Mouse (Mus musculus) midbrain, embryonic 12.5 days (tissue): ENCODE measurements around the gene Zfp523. TPM values are rescaled to one million over a fixed set of nuclear protein-coding genes. Genes with fewer than 3 reads are reported as not detected.
"Not testable (repeated sequence)": the region's sequence is repeated elsewhere in the genome, so short reads cannot be mapped to it uniquely, and the experiment has no call there.

Experiments used
- ATAC-seq: fragments of 200-750 bp; cut with Nextera tagmentation; 2 replicates; pipeline ENCODE4 v1.8.0; 2017; ENCODE audit warnings: low read depth, moderate TSS enrichment, moderate library complexity; ENCODE audit not compliant: low FRiP score
- H3K27ac ChIP-seq: fragments of 300-500 bp; sonication (generic); replicated peaks from 2 replicates; pipeline ENCODE4 v1.5.1; 2016; ENCODE audit warnings: mild to moderate bottlenecking
- H3K27me3 ChIP-seq: fragments of 300-500 bp; sonication (generic); 2 replicates; pipeline ENCODE4 v1.6.1; 2016; ENCODE audit warnings: mild to moderate bottlenecking
- H3K36me3 ChIP-seq: fragments of 300-500 bp; sonication (generic); 2 replicates; pipeline ENCODE4 v1.6.1; 2016
- H3K4me1 ChIP-seq: fragments of 300-500 bp; sonication (generic); 2 replicates; pipeline ENCODE4 v1.6.1; 2016
- H3K4me2 ChIP-seq: fragments of 300-500 bp; sonication (generic); replicated peaks from 2 replicates; pipeline ENCODE4 v1.6.1; 2016; ENCODE audit warnings: mild to moderate bottlenecking, moderate library complexity
- H3K4me3 ChIP-seq: fragments of 300-500 bp; sonication (generic); 2 replicates; pipeline ENCODE4 v1.5.1; 2016; ENCODE audit warnings: mild to moderate bottlenecking
- H3K9ac ChIP-seq: fragments of 300-500 bp; sonication (generic); replicated peaks from 2 replicates; pipeline ENCODE4 v1.6.1; 2016; ENCODE audit warnings: mild to moderate bottlenecking, moderate library complexity
- H3K9me3 ChIP-seq: fragments of 300-500 bp; sonication (generic); 2 replicates; pipeline ENCODE4 v1.6.1; 2016; ENCODE audit warnings: mild to moderate bottlenecking
- WGBS: fragments of 180-500 bp; shearing (Covaris S2); methylation state at CpG from one replicate; pipeline ENCODE4 v1.1.7; 2016; 5-methylcytosine and 5-hydroxymethylcytosine counted together
- polyA plus RNA-seq: library from polyadenylated mRNA; unstranded; fragments of >200 nt; fragmentation: Nextera tagmentation; extraction: Ambion mirVana; gene quantifications from 2 replicates; pipeline ENCODE4 v1.2.1, GENCODE M21; 2016

Zfp523 gene
- polyA plus RNA-seq, 1 experiment from 2014 or later = 49.7 TPM

- H3K4me2 ChIP-seq = 0 out of 2 replicates have a peak overlapping the region, but pooled peaks have one; percentile 15
These were observed 41.1 kb downstream of the Zfp523 start for GRCm38 (mm10) chr17:28217721-28218649.

GRCm38 (mm10) chr17:28222463-28222862 lies 45.5 kb downstream of the Zfp523 start:
- H3K4me3 ChIP-seq, H3K4me2 ChIP-seq, H3K9me3 ChIP-seq, H3K9ac ChIP-seq, H3K36me3 ChIP-seq, ATAC-seq, H3K27ac ChIP-seq: not testable (repeated sequence)
- H3K4me1 ChIP-seq = peaks cover 22% of the 10 kb centered on the region
- H3K27me3 ChIP-seq = peaks cover 27% of the 10 kb centered on the region
- WGBS = 93% methylated on average over 10 of the region's 10 CpGs

More at GRCm38 (mm10) chr17:28217721-28218649, 41.1 kb downstream of the Zfp523 start:
- no peaks in the 10 kb centered on the region for H3K9me3 ChIP-seq
- no peak overlapping the region for H3K27ac ChIP-seq
- 33% methylated on average over 23 of the region's 23 CpGs for whole genome bisulfite sequencing
- H3K4me3 ChIP-seq = no peak overlapping the region
- no peak overlapping the region for H3K9ac ChIP-seq
- peaks cover 2% of the 10 kb centered on the region for H3K4me1 ChIP-seq
- H3K27me3 ChIP-seq = peaks cover 23% of the 10 kb centered on the region
- H3K36me3 ChIP-seq = no peaks in the 10 kb centered on the region
- ATAC-seq = no peak

- Histone ChIP-seq H3K9ac (peak overlapping the region; percentile 84), H3K4me2 (peak overlapping the region; percentile 94), H3K4me1 (peaks cover 22% of the 10 kb centered on the region), H3K27ac (peak overlapping the region; percentile 77), H3K9me3 (no peaks in the 10 kb centered on the region), H3K36me3 (no peaks in the 10 kb centered on the region), H3K4me3 (peak overlapping the region; percentile 56), H3K27me3 (peaks cover 18% of the 10 kb centered on the region)
- ATAC-seq = peak; percentile 86
- WGBS = 2% methylated on average over 45 of the region's 46 CpGs
These were observed 46.8 kb downstream of the Zfp523 start for GRCm38 (mm10) chr17:28223561-28224391.

DNA sequence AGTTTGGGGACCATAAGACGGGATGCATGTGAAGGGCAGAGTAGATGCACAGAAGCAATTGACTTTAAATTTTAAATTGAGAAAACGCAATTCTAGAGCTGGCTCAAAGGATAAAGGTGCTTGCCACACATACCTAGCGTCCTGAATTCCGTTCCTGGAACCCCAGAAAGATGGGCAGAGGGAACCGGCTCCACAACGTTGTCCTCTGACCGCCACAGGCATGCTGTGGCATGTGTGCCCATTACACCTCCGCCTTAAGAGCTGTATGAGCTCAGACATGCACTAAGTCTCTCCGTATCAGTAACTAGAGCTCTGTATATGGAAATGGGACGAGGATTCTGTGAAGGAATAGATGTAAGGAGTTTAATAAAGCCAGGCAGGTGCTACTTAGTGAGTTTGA lies 47.7 kb downstream of the Zfp523 start:
- Histone ChIP-seq H3K9ac (no peak overlapping the region), H3K27ac (no peak overlapping the region; the same call in 1 of the 2 replicates), H3K9me3 (no peaks in the 10 kb centered on the region), H3K4me1 (peaks cover 22% of the 10 kb centered on the region), H3K27me3 (peaks cover 21% of the 10 kb centered on the region), H3K36me3 (no peaks in the 10 kb centered on the region), H3K4me3 (no peak overlapping the region), H3K4me2 (no peak overlapping the region)
- ATAC-seq = no peak
- 85% methylated on average over 10 of the region's 10 CpGs for WGBS

GRCm38 (mm10) chr17:28226014-28226413 lies 49.1 kb downstream of the Zfp523 start:
- Histone ChIP-seq H3K27ac (peak overlapping the region; percentile 44; the same call in 1 of the 2 replicates), H3K4me2 (peak overlapping the region; percentile 60), H3K9me3 (no peaks in the 10 kb centered on the region), H3K4me3 (peak overlapping the region; percentile 37), H3K4me1 (peaks cover 22% of the 10 kb centered on the region), H3K9ac (peak overlapping the region; percentile 56), H3K36me3 (no peaks in the 10 kb centered on the region), H3K27me3 (peaks cover 28% of the 10 kb centered on the region)
- under 1% methylated on average over 21 of the region's 21 CpGs for WGBS
- peak; percentile 58 for ATAC-seq

- no peak for ATAC-seq
- H3K9ac ChIP-seq = no peak overlapping the region
- no peaks in the 10 kb centered on the region for H3K36me3 ChIP-seq
- H3K4me1 ChIP-seq = peaks cover 15% of the 10 kb centered on the region
- peaks cover 15% of the 10 kb centered on the region for H3K27me3 ChIP-seq
- 82% methylated on average over 6 of the region's 6 CpGs for WGBS
- H3K9me3 ChIP-seq = no peaks in the 10 kb centered on the region
- no peak overlapping the region for H3K4me3 ChIP-seq
- H3K27ac ChIP-seq = no peak overlapping the region
- H3K4me2 ChIP-seq = no peak overlapping the region
These were observed 53.6 kb downstream of the Zfp523 start for GRCm38 (mm10) chr17:28230486-28230885.

DNA sequence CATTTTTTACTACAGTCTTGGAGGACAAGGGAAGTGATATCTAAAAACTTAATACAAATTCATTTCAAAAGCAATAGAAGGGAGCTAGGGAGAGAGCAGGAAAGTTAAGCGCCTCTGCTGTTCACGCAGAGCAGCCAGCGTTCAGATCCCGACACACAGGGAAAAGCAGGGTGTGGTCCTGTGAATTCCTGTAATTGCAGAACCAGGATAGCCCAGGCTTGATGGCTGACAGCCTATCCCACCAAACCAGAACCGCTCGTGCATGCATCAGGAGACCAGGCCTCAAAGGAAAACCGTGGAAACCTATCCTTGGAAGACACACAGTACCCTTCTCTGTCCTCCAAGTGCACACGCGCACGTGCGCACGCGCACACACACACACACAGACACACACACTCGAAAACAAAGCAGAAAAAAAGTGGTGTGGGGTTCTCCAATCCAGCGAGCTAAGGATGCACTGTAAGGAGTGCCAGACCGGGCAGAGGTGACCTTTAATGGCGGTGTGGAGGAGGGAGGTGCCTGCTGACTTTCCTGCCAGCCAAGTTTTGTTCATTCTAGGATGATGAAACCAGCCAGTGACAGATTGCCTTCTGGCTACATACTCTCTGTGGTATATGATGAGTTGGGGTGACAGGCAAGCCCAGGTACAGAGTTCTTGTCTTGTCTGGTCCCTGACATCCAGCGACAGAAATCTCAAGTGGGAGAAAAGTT lies 54.3 kb downstream of the Zfp523 start:
- no peak for ATAC-seq
- no peak overlapping the region for H3K4me2 ChIP-seq
- WGBS = 86% methylated on average over 18 of the region's 18 CpGs
- H3K9me3 ChIP-seq = no peaks in the 10 kb centered on the region
- no peaks in the 10 kb centered on the region for H3K36me3 ChIP-seq
- H3K27me3 ChIP-seq = peaks cover 12% of the 10 kb centered on the region; the same call in 1 of the 2 replicates
- peaks cover 10% of the 10 kb centered on the region for H3K4me1 ChIP-seq
- no peak overlapping the region for H3K4me3 ChIP-seq
- H3K27ac ChIP-seq = no peak overlapping the region
- no peak overlapping the region for H3K9ac ChIP-seq

DNA sequence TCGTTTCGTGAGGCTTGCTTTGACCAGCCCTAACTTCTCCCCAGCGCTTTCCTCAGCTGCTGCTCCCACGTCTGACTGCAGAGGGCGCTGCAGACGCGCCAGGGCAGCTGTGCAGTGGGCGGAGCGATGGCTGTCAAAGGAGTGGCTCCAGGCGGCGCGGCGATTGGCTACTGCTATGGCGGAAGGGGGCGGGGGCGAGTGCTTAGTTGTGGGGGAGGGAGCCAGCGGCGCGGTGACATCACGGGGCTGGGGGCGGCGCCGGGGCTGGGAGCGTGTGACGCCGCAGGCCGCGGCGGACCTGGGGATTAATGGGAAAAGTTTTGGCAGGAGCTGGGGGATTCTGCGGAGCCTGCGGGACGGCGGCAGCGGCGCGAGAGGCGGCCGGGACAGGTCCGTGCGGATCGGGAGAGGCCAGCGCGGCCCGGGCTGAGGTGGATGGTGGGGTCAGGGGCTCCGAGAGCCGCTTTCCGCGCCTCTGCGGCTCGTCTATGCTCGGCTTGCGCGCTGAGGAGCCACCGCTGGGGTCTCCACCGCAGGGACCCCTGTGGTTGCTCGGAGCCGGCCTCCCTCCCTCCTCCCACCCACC lies 55.6 kb downstream of the Zfp523 start, which contains the start of gene Ppard:
Gene Ppard (plus strand): TSS at position 226 of the 586 bp plus-strand sequence.
- peaks cover 12% of the 10 kb centered on the region; the same call in 1 of the 2 replicates for H3K27me3 ChIP-seq
- H3K4me1 ChIP-seq = peaks cover 7% of the 10 kb centered on the region
- peak; percentile 89 for ATAC-seq
- peak within 1 kb of the TSS; percentile 58 for H3K27ac ChIP-seq
- peak within 1 kb of the TSS; percentile 70 for H3K4me3 ChIP-seq
- no peaks in the 10 kb centered on the region for H3K36me3 ChIP-seq
- H3K9ac ChIP-seq = peak within 1 kb of the TSS; percentile 82
- WGBS = under 1% methylated on average over 43 of the region's 57 CpGs
- no peaks in the 10 kb centered on the region for H3K9me3 ChIP-seq
- peak within 1 kb of the TSS; percentile 91 for H3K4me2 ChIP-seq

- Histone ChIP-seq H3K4me2 (peak overlapping the region; percentile 91), H3K27me3 (peaks cover 12% of the 10 kb centered on the region; the same call in 1 of the 2 replicates), H3K4me1 (peaks cover 7% of the 10 kb centered on the region), H3K4me3 (peak overlapping the region; percentile 70), H3K9me3 (no peaks in the 10 kb centered on the region), H3K36me3 (no peaks in the 10 kb centered on the region), H3K9ac (peak overlapping the region; percentile 82), H3K27ac (peak overlapping the region; percentile 58)
- ATAC-seq = no peak
- whole genome bisulfite sequencing = 5% methylated on average over 17 of the region's 17 CpGs
These were observed 56.3 kb downstream of the Zfp523 start for GRCm38 (mm10) chr17:28233091-28233731.

DNA sequence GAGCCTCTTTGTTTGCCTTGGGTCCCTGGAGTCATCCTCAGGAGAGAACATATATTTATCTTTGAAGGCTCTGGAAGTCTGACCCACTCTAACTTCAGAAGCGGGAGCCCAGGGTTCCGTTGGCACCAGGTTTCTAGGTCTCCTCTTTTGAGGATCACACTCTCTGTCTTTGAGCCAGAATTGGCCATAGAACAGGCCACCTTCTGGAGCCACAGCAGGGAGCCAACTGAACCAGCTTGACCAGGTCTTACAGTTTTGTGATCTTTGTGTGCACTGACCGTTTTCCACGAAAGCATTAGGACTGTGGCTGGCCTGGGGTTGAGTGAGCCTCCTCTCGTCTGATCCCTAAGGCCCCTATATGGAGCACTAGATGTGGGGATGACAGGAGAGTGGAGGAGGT lies 57.7 kb downstream of the Zfp523 start:
- H3K4me1 ChIP-seq = peaks cover 7% of the 10 kb centered on the region
- 88% methylated on average over 5 of the region's 5 CpGs for WGBS
- H3K27ac ChIP-seq = no peak overlapping the region
- H3K9me3 ChIP-seq = no peaks in the 10 kb centered on the region
- no peak overlapping the region for H3K4me2 ChIP-seq
- H3K27me3 ChIP-seq = peaks cover 10% of the 10 kb centered on the region; the same call in 1 of the 2 replicates
- 0 out of 2 replicates have a peak, but pooled peaks cover 5% of the 10 kb centered on the region for H3K36me3 ChIP-seq
- H3K9ac ChIP-seq = no peak overlapping the region; the same call in 1 of the 2 replicates
- no peak for ATAC-seq
- H3K4me3 ChIP-seq = no peak overlapping the region
